Mouse (Mus musculus): ENCODE data around the gene Gne. TPM values are rescaled to one million over a fixed set of nuclear protein-coding genes. Genes with fewer than 3 reads are reported as not detected.
A peak's percentile ranks its signal among the peaks of the same experiment; 100 is the strongest.

Gene Gne
- polyA plus RNA-seq, 1 experiment from 2014 or later: 33.1 TPM

- no peaks in the 10 kb centered on the region for H3K9me3 ChIP-seq (ENCODE audit: low read length)
- 53% methylated on average over 6 of the region's 6 CpGs for WGBS
- H3K4me3 ChIP-seq (ENCODE audit: low read depth, low read length): no peak overlapping the region
- no peak for TF ChIP-seq CTCF (IDR thresholded peaks at IDR 0.05)
- TF ChIP-seq EP300 (IDR thresholded peaks at IDR 0.05): no peak
- ATAC-seq: peak; percentile 65
- no peak overlapping the region for H3K27ac ChIP-seq (ENCODE audit: low read length)
- no peak overlapping the region; the same call in 1 of the 2 replicates for H3K4me2 ChIP-seq (replicated peaks; ENCODE audit: low read depth, low read length)
- no peaks in the 10 kb centered on the region for H3K27me3 ChIP-seq (replicated peaks; ENCODE audit: insufficient read depth, low read length)
- DNase-seq (ENCODE audit: low spot score): peak; percentile 40
- H3K36me3 ChIP-seq (ENCODE audit: insufficient read depth, low read length): no peaks in the 10 kb centered on the region
- H3K9ac ChIP-seq (replicated peaks; ENCODE audit: low read depth): no peak overlapping the region
- no peaks in the 10 kb centered on the region for H3K4me1 ChIP-seq (ENCODE audit: insufficient read depth, low read depth, low read length)
Measured at GRCm38 (mm10) chr4:44003622-44004021, 80.4 kb downstream of the Gne start.

- no peak overlapping the region for H3K4me2 ChIP-seq (replicated peaks; ENCODE audit: low read depth, low read length)
- no peak overlapping the region for H3K9ac ChIP-seq (replicated peaks; ENCODE audit: low read depth)
- no peak for TF ChIP-seq CTCF (IDR thresholded peaks at IDR 0.05)
- no peaks in the 10 kb centered on the region for H3K4me1 ChIP-seq (ENCODE audit: insufficient read depth, low read depth, low read length)
- 54% methylated on average over 2 of the region's 2 CpGs for WGBS
- no peaks in the 10 kb centered on the region for H3K27me3 ChIP-seq (replicated peaks; ENCODE audit: insufficient read depth, low read length)
- ATAC-seq (no peak), DNase-seq (ENCODE audit: low spot score) (no peak)
- H3K27ac ChIP-seq (ENCODE audit: low read length): no peak overlapping the region
- no peaks in the 10 kb centered on the region for H3K36me3 ChIP-seq (ENCODE audit: insufficient read depth, low read length)
- H3K9me3 ChIP-seq (ENCODE audit: low read length): no peaks in the 10 kb centered on the region
- no peak overlapping the region for H3K4me3 ChIP-seq (ENCODE audit: low read depth, low read length)
Measured at GRCm38 (mm10) chr4:43994342-43994741, 89.6 kb downstream of the Gne start.

- no peak for TF ChIP-seq CTCF (IDR thresholded peaks at IDR 0.05)
- Histone ChIP-seq H3K4me1 (ENCODE audit: insufficient read depth, low read depth, low read length) (no peaks in the 10 kb centered on the region), H3K9ac (replicated peaks; ENCODE audit: low read depth) (no peak overlapping the region), H3K9me3 (ENCODE audit: low read length) (no peaks in the 10 kb centered on the region), H3K36me3 (ENCODE audit: insufficient read depth, low read length) (no peaks in the 10 kb centered on the region), H3K4me2 (replicated peaks; ENCODE audit: low read depth, low read length) (no peak overlapping the region), H3K27me3 (replicated peaks; ENCODE audit: insufficient read depth, low read length) (no peaks in the 10 kb centered on the region), H3K27ac (ENCODE audit: low read length) (no peak overlapping the region), H3K4me3 (ENCODE audit: low read depth, low read length) (no peak overlapping the region)
- WGBS: 90% methylated on average over 11 of the region's 11 CpGs
- no peak for ATAC-seq
- no peak for DNase-seq (ENCODE audit: low spot score)
Measured at GRCm38 (mm10) chr4:43993072-43993471, 90.9 kb downstream of the Gne start.

GRCm38 (mm10) chr4:43988976-43989375 lies 95.0 kb downstream of the Gne start:
- H3K27me3 ChIP-seq (replicated peaks; ENCODE audit: insufficient read depth, low read length): no peaks in the 10 kb centered on the region
- 85% methylated on average over 3 of the region's 3 CpGs for WGBS
- no peak overlapping the region for H3K4me3 ChIP-seq (ENCODE audit: low read depth, low read length)
- H3K4me1 ChIP-seq (ENCODE audit: insufficient read depth, low read depth, low read length): no peaks in the 10 kb centered on the region
- no peak overlapping the region for H3K4me2 ChIP-seq (replicated peaks; ENCODE audit: low read depth, low read length)
- ATAC-seq (no peak), DNase-seq (ENCODE audit: low spot score) (no peak)
- no peak overlapping the region for H3K27ac ChIP-seq (ENCODE audit: low read length)
- no peaks in the 10 kb centered on the region for H3K9me3 ChIP-seq (ENCODE audit: low read length)
- no peaks in the 10 kb centered on the region for H3K36me3 ChIP-seq (ENCODE audit: insufficient read depth, low read length)
- no peak for TF ChIP-seq EP300 (IDR thresholded peaks at IDR 0.05)
- TF ChIP-seq CTCF (IDR thresholded peaks at IDR 0.05): no peak
- no peak overlapping the region for H3K9ac ChIP-seq (replicated peaks; ENCODE audit: low read depth)

- WGBS: 91% methylated on average over 19 of the region's 19 CpGs
Measured at GRCm38 (mm10) chr4:43984326-43984725, 99.7 kb downstream of the Gne start.

More at GRCm38 (mm10) chr4:43984326-43984725, 99.7 kb downstream of the Gne start:
- Histone ChIP-seq H3K4me1 (ENCODE audit: insufficient read depth, low read depth, low read length) (no peaks in the 10 kb centered on the region), H3K9ac (replicated peaks; ENCODE audit: low read depth) (no peak overlapping the region), H3K9me3 (ENCODE audit: low read length) (no peaks in the 10 kb centered on the region), H3K36me3 (ENCODE audit: insufficient read depth, low read length) (no peaks in the 10 kb centered on the region), H3K27me3 (replicated peaks; ENCODE audit: insufficient read depth, low read length) (no peaks in the 10 kb centered on the region), H3K27ac (ENCODE audit: low read length) (no peak overlapping the region), H3K4me2 (replicated peaks; ENCODE audit: low read depth, low read length) (no peak overlapping the region), H3K4me3 (ENCODE audit: low read depth, low read length) (no peak overlapping the region)
- DNase-seq (ENCODE audit: low spot score) (no peak), ATAC-seq (no peak)
- TF ChIP-seq CTCF (IDR thresholded peaks at IDR 0.05) (no peak), EP300 (IDR thresholded peaks at IDR 0.05) (no peak)

Other genes starting within 250 kb of the Gne start
- not detected in 2 replicates for gene Olfr157, start 244.0 kb downstream of the Gne start, polyA plus RNA-seq (2015; fragmentation: Nextera tagmentation; extraction: Ambion mirVana)
- gene Olfr155, start 232.6 kb downstream of the Gne start, polyA plus RNA-seq (2015; fragmentation: Nextera tagmentation; extraction: Ambion mirVana): not detected in 2 replicates
- gene Reck, start 208.6 kb downstream of the Gne start, polyA plus RNA-seq (2015; fragmentation: Nextera tagmentation; extraction: Ambion mirVana): 13.6 TPM in 2 replicates
- gene Glipr2, start 126.8 kb downstream of the Gne start, polyA plus RNA-seq (2015; fragmentation: Nextera tagmentation; extraction: Ambion mirVana): 37.9 and 41.4 TPM in 2 replicates
- not detected in 2 replicates for gene Ccin, start 100.7 kb downstream of the Gne start, polyA plus RNA-seq (2015; fragmentation: Nextera tagmentation; extraction: Ambion mirVana)
- gene Clta, start 79.7 kb downstream of the Gne start, polyA plus RNA-seq (2015; fragmentation: Nextera tagmentation; extraction: Ambion mirVana): 209 and 221 TPM in 2 replicates
- 12.1 and 12.2 TPM in 2 replicates for gene Rnf38, start 149.6 kb upstream of the Gne start, polyA plus RNA-seq (2015; fragmentation: Nextera tagmentation; extraction: Ambion mirVana)
- 1.6 and 3.2 TPM in 2 replicates for gene Melk, start 216.7 kb upstream of the Gne start, polyA plus RNA-seq (2015; fragmentation: Nextera tagmentation; extraction: Ambion mirVana)